Mouse (Mus musculus) hindlimb bud, embryonic 11.5 days (tissue): ENCODE data around the gene Slco3a1.

Experiments
- DNase-seq: peaks from one replicate; pipeline ENCODE4 v3.0.0-alpha.2; 2012; ENCODE audit warnings: low read depth, low spot score; ENCODE audit errors: extremely low spot score

Slco3a1 gene

GRCm38 (mm10) chr7:74398326-74398725 lies 156.3 kb downstream of the Slco3a1 start:
- DNase-seq: no peak

GRCm38 (mm10) chr7:74391451-74391873 lies 163.1 kb downstream of the Slco3a1 start:
- no peak for DNase-seq

- DNase-seq: no peak
Observed at GRCm38 (mm10) chr7:74389570-74389969, 165.0 kb downstream of the Slco3a1 start.

GRCm38 (mm10) chr7:74386257-74386656 lies 168.3 kb downstream of the Slco3a1 start:
- DNase-seq: no peak

GRCm38 (mm10) chr7:74383040-74383666 lies 171.4 kb downstream of the Slco3a1 start:
- DNase-seq: no peak

GRCm38 (mm10) chr7:74382286-74382685 lies 172.3 kb downstream of the Slco3a1 start:
- DNase-seq: no peak

- no peak for DNase-seq
Observed at GRCm38 (mm10) chr7:74381881-74382281, 172.7 kb downstream of the Slco3a1 start.

GRCm38 (mm10) chr7:74381051-74381450 lies 173.5 kb downstream of the Slco3a1 start:
- DNase-seq: no peak

GRCm38 (mm10) chr7:74377909-74378308 lies 176.7 kb downstream of the Slco3a1 start:
- no peak for DNase-seq

- DNase-seq: no peak
Observed at GRCm38 (mm10) chr7:74376397-74377044, 178.1 kb downstream of the Slco3a1 start.

- DNase-seq: no peak
Observed at GRCm38 (mm10) chr7:74375174-74375957, 179.2 kb downstream of the Slco3a1 start.

- no peak for DNase-seq
Observed at GRCm38 (mm10) chr7:74373056-74373455, 181.5 kb downstream of the Slco3a1 start.

GRCm38 (mm10) chr7:74372141-74372582 lies 182.4 kb downstream of the Slco3a1 start:
- peak; percentile 77 for DNase-seq

- no peak for DNase-seq
Observed at GRCm38 (mm10) chr7:74371656-74372055, 182.9 kb downstream of the Slco3a1 start.

- DNase-seq: no peak
Observed at GRCm38 (mm10) chr7:74371208-74371607, 183.4 kb downstream of the Slco3a1 start.

GRCm38 (mm10) chr7:74369657-74370056 lies 184.9 kb downstream of the Slco3a1 start:
- no peak for DNase-seq

- DNase-seq: no peak
Observed at GRCm38 (mm10) chr7:74368256-74368980, 186.2 kb downstream of the Slco3a1 start.

- no peak for DNase-seq
Observed at GRCm38 (mm10) chr7:74367350-74367749, 187.2 kb downstream of the Slco3a1 start.

- no peak for DNase-seq
Observed at GRCm38 (mm10) chr7:74365623-74366022, 189.0 kb downstream of the Slco3a1 start.

- no peak for DNase-seq
Observed at GRCm38 (mm10) chr7:74364956-74365355, 189.6 kb downstream of the Slco3a1 start.

GRCm38 (mm10) chr7:74363440-74363839 lies 191.1 kb downstream of the Slco3a1 start:
- DNase-seq: no peak
